Mouse (Mus musculus) megakaryocyte, embryonic 14.5 days (primary cell): Measurements from ENCODE around the gene AI413582.

Experiments used
- FLI1 ChIP-seq: IDR thresholded peaks from 2 replicates; pipeline ENCODE4 v1.6.1; 2012; ENCODE audit warnings: low read length, inconsistent platforms, mixed read lengths
- GATA1 ChIP-seq: IDR thresholded peaks from 3 replicates; pipeline ENCODE4 v1.6.1; 2012; ENCODE audit warnings: mixed read lengths, low read length, inconsistent platforms, borderline replicate concordance

- TF ChIP-seq GATA1 (no peak), FLI1 (no peak)
Measured at GRCm38 (mm10) chr17:27563771-27564244, 1.7 kb downstream of the AI413582 start.
